Mouse (Mus musculus) macrophage (primary cell): ENCODE results near the gene St6gal2. TPM values are rescaled to one million over a fixed set of nuclear protein-coding genes. Genes with fewer than 3 reads are reported as not detected.

Source experiments
- H3K27ac ChIP-seq: fragments of 350-480 bp; formaldehyde crosslinking; 2 replicates; pipeline ENCODE4 v1.9.0; 2021
- H3K36me3 ChIP-seq: fragments of 350-480 bp; formaldehyde crosslinking; 2 replicates; pipeline ENCODE4 v1.9.0; 2021; ENCODE audit errors: inconsistent target
- H3K4me3 ChIP-seq: fragments of 350-480 bp; formaldehyde crosslinking; 2 replicates; pipeline ENCODE4 v1.9.0; 2021; ENCODE audit errors: inconsistent target
- H3K79me2 ChIP-seq: fragments of 350-480 bp; formaldehyde crosslinking; 2 replicates; pipeline ENCODE4 v1.9.0; 2021; ENCODE audit errors: inconsistent target
- WGBS: methylation state at CpG from one replicate; pipeline ENCODE4 v1.1.7; 2026; ENCODE audit warnings: inconsistent platforms; ENCODE audit not compliant: missing documents; 5-methylcytosine and 5-hydroxymethylcytosine counted together
- polyA plus RNA-seq: library from polyadenylated mRNA; stranded (reverse); fragments of 250-400 nt; gene quantifications from 3 replicates; pipeline ENCODE4 v1.2.4, GENCODE M21; 2018; ENCODE audit warnings: inconsistent platforms

The St6gal2 gene
- polyA plus RNA-seq, 1 experiment from 2014 or later: not detected

DNA sequence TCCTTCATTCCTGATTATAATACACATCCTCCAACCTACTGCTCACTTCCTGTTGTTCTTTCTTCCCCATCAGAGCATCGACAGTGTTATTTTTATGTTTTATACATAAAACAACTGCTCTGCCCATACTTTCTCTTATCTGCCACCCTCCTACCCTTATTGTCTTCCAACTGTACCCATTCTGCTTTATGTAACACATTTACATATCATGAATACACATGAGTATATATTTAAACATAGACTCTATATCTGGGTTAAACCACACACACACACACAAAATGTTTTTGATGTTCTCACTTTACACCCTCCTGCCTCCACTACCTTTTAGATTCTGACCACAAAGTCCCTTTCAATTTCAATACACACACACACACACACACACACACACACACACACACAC lies 103.3 kb downstream of the St6gal2 start:
- no peak overlapping the region for H3K27ac ChIP-seq
- H3K36me3 ChIP-seq: no peaks in the 10 kb centered on the region
- WGBS: 89% methylated on average over 1 of the region's 1 CpGs
- H3K4me3 ChIP-seq: no peak overlapping the region
- no peaks in the 10 kb centered on the region for H3K79me2 ChIP-seq

DNA sequence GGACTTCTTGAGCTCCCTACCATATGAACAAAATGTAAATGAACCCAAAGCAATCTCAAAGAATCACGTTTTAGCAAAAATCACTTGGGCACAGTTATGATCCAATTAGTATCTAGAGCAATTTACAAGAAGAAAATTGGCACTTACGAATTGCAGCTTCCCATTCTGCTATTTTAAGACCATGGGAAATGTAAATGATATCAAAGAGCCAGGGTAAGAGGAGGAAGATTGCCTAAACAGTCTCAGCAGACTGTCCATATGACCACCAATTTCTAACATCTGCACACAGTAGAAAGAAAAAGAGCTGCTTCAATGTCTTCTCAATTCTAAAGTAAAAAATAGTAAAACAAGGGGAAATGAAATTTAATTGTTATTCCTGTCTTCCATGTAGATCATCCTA lies 116.6 kb downstream of the St6gal2 start:
- Histone ChIP-seq H3K4me3 (no peak overlapping the region), H3K27ac (no peak overlapping the region), H3K36me3 (no peaks in the 10 kb centered on the region), H3K79me2 (no peaks in the 10 kb centered on the region)
- 67% methylated on average over 2 of the region's 2 CpGs for WGBS

Other genes with a start within 250 kb of the St6gal2 start
- not detected in 3 replicates for gene Vmn2r118, start 179.8 kb downstream of the St6gal2 start, polyA plus RNA-seq